Mouse (Mus musculus) cortical plate, adult 2 months (tissue): ENCODE measurements at regions not wholly inside any gene's neighbourhood (a gene's known extent, or its start where the extent isn't known, plus 50 kb on each side); places are given as distances from the start of the nearest gene placed in this dataset.

ENCODE experiments used
- H3K27ac ChIP-seq: fragments of 200-500 bp; 2 replicates; pipeline ENCODE4 v1.5.1; 2012; ENCODE audit warnings: low read length, control low read depth, inconsistent platforms; ENCODE audit not compliant: insufficient read depth
- H3K4me1 ChIP-seq: fragments of 200-500 bp; 2 replicates; pipeline ENCODE4 v1.6.1; 2011; ENCODE audit warnings: low read length; ENCODE audit not compliant: control insufficient read depth, insufficient read depth
- H3K4me3 ChIP-seq: fragments of 200-500 bp; 2 replicates; pipeline ENCODE4 v1.5.1; 2011; ENCODE audit warnings: mild to moderate bottlenecking, low read length, control low read depth; ENCODE audit not compliant: insufficient read depth
- CTCF ChIP-seq: fragments of 200-500 bp; IDR thresholded peaks from 2 replicates; pipeline ENCODE4 v1.5.1; 2011; ENCODE audit warnings: mild to moderate bottlenecking, control low read depth, low read length; ENCODE audit not compliant: insufficient read depth; ENCODE audit errors: extremely low read depth
- POLR2A ChIP-seq: fragments of 200-500 bp; IDR thresholded peaks from 2 replicates; pipeline ENCODE4 v1.6.1; 2011; ENCODE audit warnings: mild to moderate bottlenecking, low read length, control low read depth; ENCODE audit not compliant: insufficient read depth; ENCODE audit errors: extremely low read depth

- no peak overlapping the region for H3K4me3 ChIP-seq
- H3K4me1 ChIP-seq, result no peaks in the 10 kb centered on the region
- no peak for TF ChIP-seq POLR2A
- peak; percentile 26; the same call in 1 of the 2 replicates for TF ChIP-seq CTCF
- H3K27ac ChIP-seq, result no peak overlapping the region
Measured at GRCm38 (mm10) chr5:9954652-9955051, 229.7 kb upstream of the Grm3 start.

GRCm38 (mm10) chr5:9938746-9939145 lies 213.8 kb upstream of the Grm3 start:
- Histone ChIP-seq H3K4me1 (no peaks in the 10 kb centered on the region), H3K4me3 (no peak overlapping the region), H3K27ac (no peak overlapping the region)
- TF ChIP-seq POLR2A, result no peak
- TF ChIP-seq CTCF, result no peak

- TF ChIP-seq POLR2A, result no peak
- TF ChIP-seq CTCF, result no peak
- Histone ChIP-seq H3K4me3 (no peak overlapping the region), H3K4me1 (no peaks in the 10 kb centered on the region; the same call in 1 of the 2 replicates), H3K27ac (no peak overlapping the region)
Measured at GRCm38 (mm10) chr5:9912936-9913335, 188.0 kb upstream of the Grm3 start.

GRCm38 (mm10) chr5:9911783-9912182 lies 186.8 kb upstream of the Grm3 start:
- no peak for TF ChIP-seq CTCF
- TF ChIP-seq POLR2A, result no peak
- Histone ChIP-seq H3K4me3 (no peak overlapping the region), H3K27ac (no peak overlapping the region), H3K4me1 (no peaks in the 10 kb centered on the region; the same call in 1 of the 2 replicates)

GRCm38 (mm10) chr5:9911089-9911473 lies 186.1 kb upstream of the Grm3 start:
- H3K27ac ChIP-seq, result no peak overlapping the region
- TF ChIP-seq POLR2A (no peak), CTCF (no peak)
- H3K4me1 ChIP-seq, result no peaks in the 10 kb centered on the region; the same call in 1 of the 2 replicates
- no peak overlapping the region for H3K4me3 ChIP-seq

- no peaks in the 10 kb centered on the region; the same call in 1 of the 2 replicates for H3K4me1 ChIP-seq
- no peak overlapping the region for H3K4me3 ChIP-seq
- H3K27ac ChIP-seq, result no peak overlapping the region
- no peak for TF ChIP-seq CTCF
- TF ChIP-seq POLR2A, result no peak
Measured at GRCm38 (mm10) chr5:9910452-9911088, 185.6 kb upstream of the Grm3 start.

GRCm38 (mm10) chr5:9895297-9895696 lies 170.3 kb upstream of the Grm3 start:
- Histone ChIP-seq H3K4me1 (no peaks in the 10 kb centered on the region), H3K4me3 (no peak overlapping the region), H3K27ac (no peak overlapping the region)
- TF ChIP-seq CTCF (no peak), POLR2A (no peak)

- TF ChIP-seq POLR2A (no peak), CTCF (no peak)
- Histone ChIP-seq H3K4me3 (no peak overlapping the region), H3K27ac (no peak overlapping the region), H3K4me1 (no peaks in the 10 kb centered on the region)
Measured at GRCm38 (mm10) chr5:9878063-9878462, 153.1 kb upstream of the Grm3 start.

- no peaks in the 10 kb centered on the region for H3K4me1 ChIP-seq
- H3K4me3 ChIP-seq, result no peak overlapping the region
- no peak overlapping the region for H3K27ac ChIP-seq
- TF ChIP-seq CTCF (no peak), POLR2A (no peak)
Measured at GRCm38 (mm10) chr5:9869091-9869490, 144.1 kb upstream of the Grm3 start.

- no peak overlapping the region for H3K4me3 ChIP-seq
- H3K27ac ChIP-seq, result no peak overlapping the region
- no peaks in the 10 kb centered on the region for H3K4me1 ChIP-seq
- TF ChIP-seq CTCF (no peak), POLR2A (no peak)
Measured at GRCm38 (mm10) chr5:9829750-9830149, 104.8 kb upstream of the Grm3 start.
